Mouse (Mus musculus) stomach, postnatal 0 days (tissue): Measurements from ENCODE around the gene Ndufs5. TPM values are rescaled to one million over a fixed set of nuclear protein-coding genes. Genes with fewer than 3 reads are reported as not detected.

Source experiments
- ATAC-seq: fragments of 200-750 bp; cut with Nextera tagmentation; 2 replicates; pipeline ENCODE4 v1.8.0; 2017; ENCODE audit not compliant: low FRiP score, low TSS enrichment
- DNase-seq: peaks from one replicate; pipeline ENCODE4 v3.0.0-alpha.2; 2016; ENCODE audit warnings: low spot score
- H3K27ac ChIP-seq: fragments of 300-500 bp; sonication (generic); replicated peaks from 2 replicates; pipeline ENCODE4 v1.5.1; 2014; ENCODE audit warnings: mild to moderate bottlenecking, control low read depth
- H3K27me3 ChIP-seq: fragments of 300-500 bp; sonication (generic); 2 replicates; pipeline ENCODE4 v1.6.1; 2014; ENCODE audit warnings: low read length; ENCODE audit not compliant: control insufficient read depth, insufficient read depth
- H3K36me3 ChIP-seq: fragments of 300-500 bp; sonication (generic); 2 replicates; pipeline ENCODE4 v1.6.1; 2014; ENCODE audit warnings: low read length, mixed read lengths; ENCODE audit not compliant: control insufficient read depth, insufficient read depth
- H3K4me1 ChIP-seq: fragments of 300-500 bp; sonication (generic); replicated peaks from 2 replicates; pipeline ENCODE4 v1.6.1; 2014; ENCODE audit warnings: antibody characterized with exemption; ENCODE audit not compliant: control insufficient read depth, insufficient read depth
- H3K4me2 ChIP-seq: fragments of 300-500 bp; sonication (generic); replicated peaks from 2 replicates; pipeline ENCODE4 v1.6.1; 2014; ENCODE audit warnings: low read depth, mild to moderate bottlenecking, control low read depth, moderate library complexity
- H3K4me3 ChIP-seq: fragments of 300-500 bp; sonication (generic); 2 replicates; pipeline ENCODE4 v1.5.1; 2014; ENCODE audit warnings: low read depth, low read length, control low read depth
- H3K9ac ChIP-seq: fragments of 300-500 bp; sonication (generic); 2 replicates; pipeline ENCODE4 v1.6.1; 2014; ENCODE audit warnings: mild to moderate bottlenecking, low read length, control low read depth, mixed read lengths
- H3K9me3 ChIP-seq: fragments of 300-500 bp; sonication (generic); 2 replicates; pipeline ENCODE4 v1.6.1; 2016; ENCODE audit warnings: low read length; ENCODE audit not compliant: control insufficient read depth
- CTCF ChIP-seq: IDR thresholded peaks from 2 replicates; pipeline ENCODE4 v1.5.1; 2016; ENCODE audit warnings: antibody characterized with exemption, low read depth, mild to moderate bottlenecking, moderate library complexity
- EP300 ChIP-seq: optimal IDR thresholded peaks from 2 replicates; pipeline ENCODE3; 2016; ENCODE audit warnings: antibody characterized with exemption
- WGBS: fragments of 180-500 bp; shearing (Covaris S2); extraction: QIAGEN DNeasy Blood & Tissue Kit; methylation state at CpG from one replicate; pipeline ENCODE4 v1.1.7; 2014; 5-methylcytosine and 5-hydroxymethylcytosine counted together
- polyA plus RNA-seq: library from polyadenylated mRNA; unstranded; fragments of >200 nt; fragmentation: Nextera tagmentation; extraction: Ambion mirVana; gene quantifications from 2 replicates; pipeline ENCODE4 v1.2.1, GENCODE M21; 2015

Ndufs5 gene
- polyA plus RNA-seq, 1 experiment from 2014 or later = 344 TPM

DNA sequence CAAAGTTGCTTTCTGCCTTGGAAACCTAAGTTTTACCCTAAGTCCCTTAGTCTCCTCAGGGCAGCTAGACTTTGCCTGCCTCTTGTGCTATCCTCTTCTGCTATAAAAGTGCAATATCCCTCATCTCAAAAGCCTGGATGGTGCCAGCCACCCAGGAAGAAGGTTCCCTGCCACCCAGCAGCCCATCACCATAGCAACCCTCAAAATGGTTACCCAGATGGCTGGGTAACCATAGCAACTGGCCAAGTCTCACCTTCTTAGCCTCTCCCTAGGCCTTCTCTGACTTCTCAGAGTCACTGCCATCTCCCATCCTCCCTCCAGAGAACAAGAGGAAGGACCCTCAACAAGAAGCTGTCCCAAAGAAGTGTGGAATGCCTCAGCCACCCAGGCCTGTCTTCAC, 47.4 kb downstream of the Ndufs5 start:
- TF ChIP-seq EP300 = no peak
- no peak for TF ChIP-seq CTCF
- no peak for ATAC-seq
- Histone ChIP-seq H3K36me3 (no peaks in the 10 kb centered on the region), H3K4me3 (no peak overlapping the region), H3K9ac (no peak overlapping the region), H3K27me3 (no peaks in the 10 kb centered on the region), H3K9me3 (no peaks in the 10 kb centered on the region), H3K4me2 (no peak overlapping the region), H3K27ac (no peak overlapping the region), H3K4me1 (peaks cover 3% of the 10 kb centered on the region; the same call in 1 of the 2 replicates)
- DNase-seq = no peak

- TF ChIP-seq CTCF (no peak), EP300 (no peak)
- Histone ChIP-seq H3K36me3 (no peaks in the 10 kb centered on the region), H3K4me3 (no peak overlapping the region), H3K27me3 (no peaks in the 10 kb centered on the region), H3K27ac (no peak overlapping the region), H3K4me1 (peaks cover 6% of the 10 kb centered on the region; the same call in 1 of the 2 replicates), H3K9ac (no peak overlapping the region), H3K9me3 (no peaks in the 10 kb centered on the region), H3K4me2 (no peak overlapping the region)
- ATAC-seq (no peak), DNase-seq (no peak)
- 72% methylated on average over 6 of the region's 6 CpGs for whole genome bisulfite sequencing
Observed at GRCm38 (mm10) chr4:123669696-123670095, 48.3 kb downstream of the Ndufs5 start.

DNA sequence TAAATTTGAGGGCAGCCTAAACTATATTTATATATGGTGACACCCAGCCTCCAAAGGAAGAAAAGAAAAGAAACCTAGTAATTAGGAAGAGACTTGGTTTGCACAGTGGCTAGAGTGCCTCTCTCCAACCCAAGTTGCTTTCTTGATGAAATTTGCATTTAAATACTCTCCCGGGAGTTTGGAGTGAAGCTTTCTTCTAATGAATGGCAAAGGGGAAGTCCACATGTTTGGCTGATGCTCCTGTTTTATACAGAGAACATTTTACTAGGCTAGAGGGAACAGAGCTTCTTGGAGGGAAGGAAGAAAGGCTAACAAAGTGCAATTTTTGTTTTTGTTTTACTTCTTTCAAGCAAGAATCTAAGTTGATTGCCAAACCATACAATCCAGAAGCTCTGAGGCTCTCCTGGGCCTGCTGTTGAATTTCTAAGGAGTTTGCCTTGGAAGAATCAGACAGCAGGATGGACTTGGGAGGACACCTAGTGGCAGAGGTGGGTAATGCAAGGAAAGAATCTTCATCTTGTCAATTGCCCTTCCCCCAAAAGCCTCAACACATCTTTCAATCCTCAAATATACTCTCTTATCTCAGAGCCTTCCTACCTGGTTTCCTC, 50.6 kb downstream of the Ndufs5 start:
- WGBS = 31% methylated on average over 1 of the region's 1 CpGs
- Histone ChIP-seq H3K27ac (peak overlapping the region; percentile 53; the same call in 1 of the 2 replicates), H3K36me3 (no peaks in the 10 kb centered on the region), H3K9ac (no peak overlapping the region), H3K4me3 (no peak overlapping the region), H3K9me3 (no peaks in the 10 kb centered on the region), H3K4me2 (no peak overlapping the region), H3K4me1 (peaks cover 7% of the 10 kb centered on the region; the same call in 1 of the 2 replicates), H3K27me3 (no peaks in the 10 kb centered on the region)
- peak; percentile 99 for TF ChIP-seq CTCF
- TF ChIP-seq EP300 = no peak
- DNase-seq = peak; percentile 80
- no peak for ATAC-seq

DNA sequence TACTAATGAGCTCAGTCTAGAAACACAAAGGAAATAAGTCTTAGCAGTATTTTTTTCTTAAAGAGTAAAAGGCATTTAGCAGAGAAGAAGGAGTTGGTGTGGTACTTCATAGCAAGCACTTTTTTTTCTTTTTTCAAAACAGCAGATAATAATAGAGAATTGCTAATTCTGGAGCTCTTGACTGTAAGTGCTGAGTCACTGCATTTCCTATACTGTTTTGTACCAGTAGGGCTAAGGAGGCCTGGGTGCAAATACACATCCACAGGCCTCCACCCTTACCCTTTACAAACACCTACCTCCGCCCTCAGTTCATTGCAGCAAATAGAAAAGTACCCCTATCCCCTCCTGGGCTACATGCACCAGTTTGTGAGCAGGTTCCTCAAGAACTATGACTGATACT, 51.5 kb downstream of the Ndufs5 start:
- H3K9ac ChIP-seq = no peak overlapping the region

DNA sequence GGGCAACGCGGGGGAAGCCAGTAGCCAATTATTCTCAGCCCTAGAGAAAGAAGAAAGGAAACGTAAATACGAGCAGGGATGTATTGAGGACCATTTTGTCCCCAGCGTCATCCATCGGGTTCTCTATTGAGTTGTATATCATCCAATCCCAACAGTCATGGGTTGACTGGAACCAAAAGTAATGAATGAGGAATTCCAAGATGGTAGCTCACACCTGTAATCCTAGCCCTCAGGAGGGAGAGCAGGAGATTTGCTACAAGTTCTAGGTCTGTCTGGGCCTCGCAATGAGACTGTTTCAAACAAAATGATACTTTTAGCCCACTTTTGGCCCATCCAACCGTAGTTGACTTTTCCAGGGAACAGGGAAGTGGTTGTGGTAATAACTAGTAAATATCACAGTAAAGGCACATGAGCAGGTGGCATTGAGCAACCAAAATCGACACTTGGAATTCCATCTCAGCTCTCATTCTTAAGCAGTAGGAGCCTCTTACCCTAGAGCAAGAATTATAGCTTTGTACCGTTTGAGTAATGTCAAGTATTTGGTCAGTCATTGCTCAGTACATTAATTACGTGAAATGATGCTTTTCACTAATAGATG, 52.2 kb downstream of the Ndufs5 start:
- Histone ChIP-seq H3K4me2 (peak overlapping the region; percentile 89), H3K36me3 (no peaks in the 10 kb centered on the region), H3K9ac (peak overlapping the region; percentile 95), H3K9me3 (no peaks in the 10 kb centered on the region), H3K27ac (peak overlapping the region; percentile 99), H3K4me1 (peaks cover 12% of the 10 kb centered on the region; the same call in 1 of the 2 replicates), H3K4me3 (peak overlapping the region; percentile 96), H3K27me3 (no peaks in the 10 kb centered on the region)
- no peak for DNase-seq
- TF ChIP-seq EP300 (no peak), CTCF (no peak)
- 37% methylated on average over 11 of the region's 11 CpGs for WGBS
- ATAC-seq = no peak

More for the DNA sequence above, 51.5 kb downstream of the Ndufs5 start:
- no peaks in the 10 kb centered on the region for H3K9me3 ChIP-seq
- ATAC-seq (no peak), DNase-seq (no peak)
- WGBS = 69% methylated on average over 1 of the region's 1 CpGs
- H3K4me2 ChIP-seq = no peak overlapping the region
- no peaks in the 10 kb centered on the region for H3K36me3 ChIP-seq
- H3K27me3 ChIP-seq = no peaks in the 10 kb centered on the region
- no peak for TF ChIP-seq EP300
- TF ChIP-seq CTCF = peak; percentile 29; the same call in 1 of the 2 replicates
- H3K4me1 ChIP-seq = peaks cover 10% of the 10 kb centered on the region; the same call in 1 of the 2 replicates
- no peak overlapping the region for H3K4me3 ChIP-seq
- H3K27ac ChIP-seq = no peak overlapping the region
